Mouse (Mus musculus) lung, postnatal 0 days (tissue): ENCODE data around the gene Gm10322. TPM values are rescaled to one million over a fixed set of nuclear protein-coding genes. Genes with fewer than 3 reads are reported as not detected.

Experiments used
- ATAC-seq: fragments of 200-750 bp; cut with Nextera tagmentation; 2 replicates; pipeline ENCODE4 v1.8.0; 2017; ENCODE audit warnings: moderate library complexity
- DNase-seq: peaks from one replicate; pipeline ENCODE4 v3.0.0-alpha.2; 2016; ENCODE audit warnings: low spot score
- H3K27ac ChIP-seq: fragments of 300-500 bp; sonication (generic); 2 replicates; pipeline ENCODE4 v1.5.1; 2014; ENCODE audit warnings: antibody characterized with exemption, mild to moderate bottlenecking, low read length, mixed read lengths
- H3K27me3 ChIP-seq: fragments of 300-500 bp; sonication (generic); replicated peaks from 2 replicates; pipeline ENCODE4 v1.6.1; 2014; ENCODE audit warnings: low read length, mixed read lengths; ENCODE audit not compliant: insufficient read depth
- H3K36me3 ChIP-seq: fragments of 300-500 bp; sonication (generic); 2 replicates; pipeline ENCODE4 v1.6.1; 2014; ENCODE audit warnings: low read length, mixed read lengths; ENCODE audit not compliant: insufficient read depth
- H3K4me1 ChIP-seq: fragments of 300-500 bp; sonication (generic); 2 replicates; pipeline ENCODE4 v1.6.1; 2014; ENCODE audit warnings: antibody characterized with exemption, low read depth, low read length, mixed read lengths; ENCODE audit not compliant: insufficient read depth
- H3K4me2 ChIP-seq: fragments of 300-500 bp; sonication (generic); replicated peaks from 2 replicates; pipeline ENCODE4 v1.6.1; 2014; ENCODE audit warnings: low read depth, mild to moderate bottlenecking, low read length, moderate library complexity, mixed read lengths
- H3K4me3 ChIP-seq: fragments of 300-500 bp; sonication (generic); 2 replicates; pipeline ENCODE4 v1.5.1; 2014; ENCODE audit warnings: low read depth, low read length
- H3K9ac ChIP-seq: fragments of 300-500 bp; sonication (generic); replicated peaks from 2 replicates; pipeline ENCODE4 v1.6.1; 2014; ENCODE audit warnings: low read depth, mild to moderate bottlenecking
- H3K9me3 ChIP-seq: fragments of 300-500 bp; sonication (generic); 2 replicates; pipeline ENCODE4 v1.6.1; 2016; ENCODE audit warnings: low read length, mixed read lengths
- CTCF ChIP-seq: IDR thresholded peaks from 2 replicates; pipeline ENCODE4 v1.5.1; 2016; ENCODE audit warnings: antibody characterized with exemption, mild to moderate bottlenecking
- EP300 ChIP-seq: IDR thresholded peaks from 2 replicates; pipeline ENCODE4 v1.6.1; 2016; ENCODE audit warnings: antibody characterized with exemption, mild to moderate bottlenecking, control low read depth
- WGBS: fragments of 180-500 bp; shearing (Covaris S2); extraction: QIAGEN DNeasy Blood & Tissue Kit; methylation state at CpG from one replicate; pipeline ENCODE4 v1.1.7; 2014; 5-methylcytosine and 5-hydroxymethylcytosine counted together
- polyA plus RNA-seq: library from polyadenylated mRNA; unstranded; fragments of >200 nt; fragmentation: Nextera tagmentation; extraction: Ambion mirVana; gene quantifications from 2 replicates; pipeline ENCODE4 v1.2.1, GENCODE M21; 2015

Gm10322 gene
- polyA plus RNA-seq, 1 experiment from 2014 or later: not detected

GRCm38 (mm10) chr10:59604879-59605464 is 10.9 kb upstream of the Gm10322 start:
- Histone ChIP-seq H3K36me3 (no peaks in the 10 kb centered on the region), H3K9me3 (no peaks in the 10 kb centered on the region), H3K4me2 (no peak overlapping the region), H3K27me3 (no peaks in the 10 kb centered on the region), H3K27ac (no peak overlapping the region), H3K4me3 (no peak overlapping the region), H3K9ac (no peak overlapping the region), H3K4me1 (no peaks in the 10 kb centered on the region)
- no peak for DNase-seq
- WGBS: 60% methylated on average over 11 of the region's 11 CpGs
- no peak for ATAC-seq
- TF ChIP-seq CTCF (no peak), EP300 (no peak)

- WGBS: 60% methylated on average over 5 of the region's 5 CpGs
- ATAC-seq (no peak), DNase-seq (no peak)
- no peak overlapping the region for H3K27ac ChIP-seq
- H3K9ac ChIP-seq: no peak overlapping the region
- H3K4me1 ChIP-seq: peaks cover 8% of the 10 kb centered on the region; the same call in 1 of the 2 replicates
- TF ChIP-seq CTCF (no peak), EP300 (no peak)
- H3K36me3 ChIP-seq: no peaks in the 10 kb centered on the region
- H3K27me3 ChIP-seq: no peaks in the 10 kb centered on the region
- H3K9me3 ChIP-seq: no peaks in the 10 kb centered on the region
- H3K4me3 ChIP-seq: no peak overlapping the region
- no peak overlapping the region for H3K4me2 ChIP-seq
These were observed 2.6 kb upstream of the Gm10322 start for GRCm38 (mm10) chr10:59613276-59613675.

- H3K36me3 ChIP-seq: no peaks in the 10 kb centered on the region
- DNase-seq: no peak
- H3K27ac ChIP-seq: no peak overlapping the region
- H3K9ac ChIP-seq: no peak overlapping the region
- WGBS: 87% methylated on average over 5 of the region's 5 CpGs
- no peak overlapping the region for H3K4me2 ChIP-seq
- no peaks in the 10 kb centered on the region for H3K27me3 ChIP-seq
- H3K4me3 ChIP-seq: no peak overlapping the region
- peaks cover 8% of the 10 kb centered on the region; the same call in 1 of the 2 replicates for H3K4me1 ChIP-seq
- ATAC-seq: no peak
- H3K9me3 ChIP-seq: no peaks in the 10 kb centered on the region
- TF ChIP-seq EP300 (no peak), CTCF (no peak)
These were observed 1.7 kb upstream of the Gm10322 start for GRCm38 (mm10) chr10:59614141-59614540.

GRCm38 (mm10) chr10:59615411-59615810 is 452 bp upstream of the Gm10322 start:
- Histone ChIP-seq H3K4me3 (peak overlapping the region; percentile 96), H3K4me2 (peak overlapping the region; percentile 85), H3K36me3 (no peaks in the 10 kb centered on the region), H3K9me3 (no peaks in the 10 kb centered on the region), H3K27ac (no peak overlapping the region), H3K27me3 (no peaks in the 10 kb centered on the region), H3K4me1 (peaks cover 8% of the 10 kb centered on the region; the same call in 1 of the 2 replicates), H3K9ac (peak overlapping the region; percentile 86)
- DNase-seq (no peak), ATAC-seq (no peak)
- 27% methylated on average over 5 of the region's 5 CpGs for WGBS
- TF ChIP-seq EP300 (no peak), CTCF (no peak)

GRCm38 (mm10) chr10:59616522-59616921 is 659 bp downstream of the Gm10322 start, which contains the start of gene Mcu:
Gene Mcu, minus strand, starts transcription at chr10:59616692.
- Histone ChIP-seq H3K9ac (peak within 1 kb of the TSS; percentile 86), H3K4me1 (peaks cover 8% of the 10 kb centered on the region; the same call in 1 of the 2 replicates), H3K9me3 (no peaks in the 10 kb centered on the region), H3K4me3 (peak within 1 kb of the TSS; percentile 96), H3K36me3 (no peaks in the 10 kb centered on the region), H3K27ac (peak within 1 kb of the TSS; percentile 90), H3K27me3 (no peaks in the 10 kb centered on the region), H3K4me2 (peak within 1 kb of the TSS; percentile 85)
- WGBS: under 1% methylated on average over 35 of the region's 36 CpGs
- DNase-seq (peak; percentile 97), ATAC-seq (peak; percentile 99)
- TF ChIP-seq CTCF: no peak
- TF ChIP-seq EP300: no peak

GRCm38 (mm10) chr10:59617776-59618175 is 1.9 kb downstream of the Gm10322 start:
- no peak overlapping the region for H3K9ac ChIP-seq
- ATAC-seq (no peak), DNase-seq (no peak)
- 86% methylated on average over 7 of the region's 7 CpGs for WGBS
- H3K4me3 ChIP-seq: no peak overlapping the region
- no peaks in the 10 kb centered on the region for H3K27me3 ChIP-seq
- H3K27ac ChIP-seq: no peak overlapping the region
- peaks cover 8% of the 10 kb centered on the region; the same call in 1 of the 2 replicates for H3K4me1 ChIP-seq
- H3K36me3 ChIP-seq: no peaks in the 10 kb centered on the region
- no peaks in the 10 kb centered on the region for H3K9me3 ChIP-seq
- no peak overlapping the region for H3K4me2 ChIP-seq
- TF ChIP-seq EP300 (no peak), CTCF (no peak)
